Mouse (Mus musculus) bone marrow macrophage, adult 2 months (primary cell): ENCODE results near the gene 4933405O20Rik.

Experiments
- CTCF ChIP-seq: IDR thresholded peaks from 2 replicates; pipeline ENCODE4 v1.5.1; 2012; ENCODE audit warnings: low read depth, mild to moderate bottlenecking, low read length, moderate library complexity
- POLR2A ChIP-seq: IDR thresholded peaks from 2 replicates; pipeline ENCODE4 v1.6.1; 2012; ENCODE audit warnings: mild to moderate bottlenecking, low read depth, low read length, borderline replicate concordance

DNA sequence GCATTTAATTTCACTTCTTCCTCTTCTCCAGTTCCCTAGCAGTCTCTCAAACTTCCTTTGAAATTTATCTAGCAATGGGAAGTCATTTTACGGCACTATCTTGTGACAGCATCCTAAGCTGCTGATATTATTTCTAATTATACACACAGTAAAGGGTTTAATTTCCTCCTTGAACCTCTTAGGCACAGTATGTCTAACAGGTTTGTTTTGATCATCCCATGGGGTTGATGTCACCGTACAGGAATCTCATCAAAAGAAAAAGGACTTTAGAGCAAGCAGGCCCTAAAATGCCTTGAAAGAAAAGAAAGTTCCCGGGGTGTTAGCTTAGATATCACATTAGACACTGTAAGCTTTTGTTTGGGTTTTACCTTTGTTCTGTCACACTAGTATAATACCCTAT lies 30.2 kb downstream of the 4933405O20Rik start:
- TF ChIP-seq CTCF (no peak), POLR2A (no peak)
